Mouse (Mus musculus): ENCODE data around the gene Gng2. TPM values are rescaled to one million over a fixed set of nuclear protein-coding genes. Genes with fewer than 3 reads are reported as not detected.
"Not testable (repeated sequence)": the region's sequence is repeated elsewhere in the genome, so short reads cannot be mapped to it uniquely, and the experiment has no call there.

Gene Gng2
- polyA plus RNA-seq, 1 experiment from 2014 or later, result 74.0 TPM

DNA sequence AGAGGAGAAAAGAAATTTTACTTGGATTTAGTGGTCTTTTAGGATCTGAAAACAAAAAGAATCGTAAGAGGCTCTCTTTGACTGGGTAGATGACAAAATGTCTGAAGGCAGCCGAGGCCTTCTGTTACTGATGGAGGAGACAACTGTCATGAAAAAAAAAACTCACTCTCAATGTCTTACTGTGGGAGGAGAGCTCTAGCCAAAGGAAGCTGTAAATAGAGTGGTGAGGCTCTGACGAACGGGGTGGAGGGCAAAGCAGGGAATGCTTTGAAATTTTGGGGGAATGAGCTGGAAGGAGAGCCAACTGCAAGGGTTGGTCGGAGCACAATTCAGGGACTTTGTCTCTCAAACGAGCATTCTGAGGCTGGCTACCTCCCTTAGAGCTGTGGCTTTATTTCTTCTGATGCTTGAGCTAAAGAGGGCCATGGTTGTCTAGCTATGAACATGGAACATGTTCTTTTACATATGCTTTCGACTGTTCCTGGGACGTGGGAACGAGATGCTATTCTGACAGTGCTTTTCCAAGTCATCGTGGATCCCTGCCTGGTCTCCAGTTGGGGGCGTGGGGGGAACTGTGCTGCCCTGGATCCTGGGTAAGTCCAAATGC, 103.1 kb downstream of the Gng2 start:
- Histone ChIP-seq H3K4me2 (ENCODE audit: low read length) (no peak overlapping the region), H3K9ac (ENCODE audit: low read length) (no peak overlapping the region), H3K4me1 (replicated peaks; ENCODE audit: control insufficient read depth, insufficient read depth, low read length) (no peaks in the 10 kb centered on the region), H3K27ac (ENCODE audit: low read depth) (no peak overlapping the region), H3K9me3 (ENCODE audit: control insufficient read depth, low read length) (no peaks in the 10 kb centered on the region), H3K4me3 (ENCODE audit: low read depth, low read length) (no peak overlapping the region), H3K36me3 (ENCODE audit: control insufficient read depth, insufficient read depth, low read length) (peaks cover 8% of the 10 kb centered on the region; the same call in 1 of the 2 replicates), H3K27me3 (replicated peaks; ENCODE audit: control insufficient read depth, insufficient read depth, low read length) (no peaks in the 10 kb centered on the region)
- DNase-seq (ENCODE audit: low spot score), result no peak
- no peak for ATAC-seq (replicated peaks; ENCODE audit: low FRiP score, low TSS enrichment, low read depth)
- WGBS, result 76% methylated on average over 11 of the region's 11 CpGs

DNA sequence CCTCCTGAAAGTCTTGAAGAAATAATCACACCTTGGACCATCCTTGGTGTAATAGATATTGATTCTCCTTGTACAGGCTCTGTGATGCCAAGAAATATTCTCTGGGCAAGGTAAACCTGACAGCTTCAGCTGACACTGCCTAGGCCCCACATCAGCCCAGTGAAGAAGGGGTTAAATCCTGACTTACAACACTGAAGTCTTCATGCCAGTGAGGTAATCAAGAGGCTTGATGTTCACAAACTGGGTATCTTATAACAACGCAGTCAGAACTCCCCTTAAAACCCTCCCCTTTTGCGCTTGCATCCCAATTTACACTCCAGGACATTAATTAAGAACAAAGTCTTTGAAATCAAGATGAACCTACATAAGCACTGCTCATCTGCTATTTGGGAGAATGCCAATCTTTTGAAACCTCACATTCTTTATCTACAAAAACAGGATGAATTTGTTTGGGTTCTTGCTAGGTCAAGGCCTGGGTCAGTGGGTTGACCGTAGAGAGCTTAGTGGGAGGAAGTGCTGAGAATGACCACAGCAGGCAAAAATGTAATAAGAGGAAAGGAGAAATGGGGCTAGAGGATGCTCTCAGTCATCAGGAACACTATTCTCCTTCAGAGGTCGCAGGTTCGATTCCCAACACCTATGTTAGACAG, 110.0 kb downstream of the Gng2 start:
- DNase-seq (ENCODE audit: low spot score), result no peak
- H3K4me2 ChIP-seq (ENCODE audit: low read length), result no peak overlapping the region
- H3K9me3 ChIP-seq (ENCODE audit: control insufficient read depth, low read length), result no peaks in the 10 kb centered on the region
- no peak overlapping the region for H3K27ac ChIP-seq (ENCODE audit: low read depth)
- H3K36me3 ChIP-seq (ENCODE audit: control insufficient read depth, insufficient read depth, low read length), result no peaks in the 10 kb centered on the region
- no peaks in the 10 kb centered on the region for H3K4me1 ChIP-seq (replicated peaks; ENCODE audit: control insufficient read depth, insufficient read depth, low read length)
- H3K27me3 ChIP-seq (replicated peaks; ENCODE audit: control insufficient read depth, insufficient read depth, low read length), result no peaks in the 10 kb centered on the region
- H3K9ac ChIP-seq (ENCODE audit: low read length), result no peak overlapping the region
- no peak for ATAC-seq (replicated peaks; ENCODE audit: low FRiP score, low TSS enrichment, low read depth)
- WGBS, result 63% methylated on average over 5 of the region's 5 CpGs
- no peak overlapping the region for H3K4me3 ChIP-seq (ENCODE audit: low read depth, low read length)

DNA sequence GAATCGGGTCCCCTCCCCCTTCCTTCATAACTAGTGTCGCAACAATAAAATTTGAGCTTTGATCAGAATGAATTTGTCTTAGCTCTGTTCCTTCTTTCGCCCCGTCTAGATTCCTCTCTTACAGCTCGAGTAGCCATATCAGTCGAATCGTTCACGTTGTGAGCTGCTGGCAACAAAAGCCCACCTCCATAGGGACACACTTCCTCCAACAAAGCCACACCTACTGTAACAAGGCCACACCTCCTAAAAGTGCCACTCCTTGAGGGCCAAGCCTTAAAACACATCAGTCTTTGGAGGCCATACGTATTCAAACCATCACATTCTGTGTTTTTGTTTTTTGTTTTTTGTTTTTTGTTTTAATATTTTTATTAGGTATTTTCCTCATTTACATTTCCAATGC, 112.3 kb downstream of the Gng2 start:
- H3K9me3 ChIP-seq (ENCODE audit: control insufficient read depth, low read length); H3K4me3 ChIP-seq (ENCODE audit: low read depth, low read length); H3K4me2 ChIP-seq (ENCODE audit: low read length); H3K27ac ChIP-seq (ENCODE audit: low read depth); H3K27me3 ChIP-seq (replicated peaks; ENCODE audit: control insufficient read depth, insufficient read depth, low read length); H3K36me3 ChIP-seq (ENCODE audit: control insufficient read depth, insufficient read depth, low read length); ATAC-seq (replicated peaks; ENCODE audit: low FRiP score, low TSS enrichment, low read depth); H3K9ac ChIP-seq (ENCODE audit: low read length); H3K4me1 ChIP-seq (replicated peaks; ENCODE audit: control insufficient read depth, insufficient read depth, low read length); DNase-seq (ENCODE audit: low spot score): not testable (repeated sequence)
- 92% methylated on average over 9 of the region's 9 CpGs for WGBS

DNA sequence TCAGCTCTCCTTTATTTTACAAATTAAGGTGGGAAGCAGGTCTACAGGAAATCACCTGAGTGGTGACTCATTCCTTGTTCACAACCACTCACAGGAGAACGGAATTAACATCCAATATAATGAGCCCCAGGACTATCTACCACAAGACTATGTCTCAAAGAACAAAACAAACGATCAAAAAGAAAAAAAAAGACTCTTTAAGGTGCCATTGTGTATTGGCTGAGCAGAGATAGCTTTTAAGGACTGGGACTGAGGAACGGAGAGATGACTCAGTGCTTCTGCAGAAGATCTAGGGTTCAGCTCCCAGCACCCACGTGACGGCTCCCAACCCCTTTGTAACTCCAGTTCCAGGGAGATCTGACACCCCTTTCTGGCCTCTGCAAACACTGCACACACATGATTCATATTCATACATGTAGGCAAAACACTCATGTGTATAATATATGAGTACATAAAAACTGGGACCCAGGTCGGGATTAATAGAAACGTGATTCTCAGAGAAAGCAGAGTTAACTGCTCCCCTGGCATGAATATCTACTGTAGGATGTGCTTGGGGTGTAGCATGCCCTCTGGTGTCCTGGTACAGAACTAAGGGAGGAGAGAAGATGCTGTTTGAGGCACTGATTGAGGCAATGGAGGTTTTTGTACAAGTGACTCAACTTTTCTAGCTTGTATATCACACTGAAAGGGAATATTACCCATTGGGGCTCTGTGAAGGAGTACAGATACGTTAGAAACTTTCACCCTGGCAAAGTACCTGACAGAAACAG, 115.9 kb downstream of the Gng2 start:
- Histone ChIP-seq H3K4me1 (replicated peaks; ENCODE audit: control insufficient read depth, insufficient read depth, low read length) (no peaks in the 10 kb centered on the region), H3K9me3 (ENCODE audit: control insufficient read depth, low read length) (no peaks in the 10 kb centered on the region), H3K9ac (ENCODE audit: low read length) (no peak overlapping the region), H3K36me3 (ENCODE audit: control insufficient read depth, insufficient read depth, low read length) (no peaks in the 10 kb centered on the region), H3K27ac (ENCODE audit: low read depth) (no peak overlapping the region), H3K27me3 (replicated peaks; ENCODE audit: control insufficient read depth, insufficient read depth, low read length) (no peaks in the 10 kb centered on the region), H3K4me3 (ENCODE audit: low read depth, low read length) (no peak overlapping the region), H3K4me2 (ENCODE audit: low read length) (no peak overlapping the region)
- DNase-seq (ENCODE audit: low spot score) (no peak), ATAC-seq (replicated peaks; ENCODE audit: low FRiP score, low TSS enrichment, low read depth) (no peak)
- WGBS, result 81% methylated on average over 8 of the region's 8 CpGs

DNA sequence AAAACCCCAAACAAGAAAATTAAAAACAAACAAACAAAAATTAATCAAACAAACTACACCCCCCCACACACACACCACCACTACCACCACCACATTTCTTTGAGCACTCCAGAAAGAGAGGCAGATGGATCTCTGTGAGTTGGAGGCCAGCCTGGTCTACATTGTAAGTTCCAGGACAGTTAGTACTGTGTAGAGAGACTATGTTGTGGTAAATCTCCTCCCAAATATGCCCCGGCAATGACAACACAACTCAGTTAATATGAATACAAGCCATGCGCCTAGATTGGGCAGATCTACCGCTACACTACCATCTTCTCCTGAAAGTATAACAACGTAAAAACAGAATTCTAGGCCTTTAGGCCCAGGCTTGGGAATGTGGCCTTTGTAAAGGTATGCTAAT, 117.1 kb downstream of the Gng2 start:
- no peaks in the 10 kb centered on the region for H3K36me3 ChIP-seq (ENCODE audit: control insufficient read depth, insufficient read depth, low read length)
- DNase-seq (ENCODE audit: low spot score) (no peak), ATAC-seq (replicated peaks; ENCODE audit: low FRiP score, low TSS enrichment, low read depth) (no peak)
- 90% methylated on average over 4 of the region's 4 CpGs for WGBS
- no peak overlapping the region for H3K27ac ChIP-seq (ENCODE audit: low read depth)
- H3K9ac ChIP-seq (ENCODE audit: low read length), result no peak overlapping the region
- no peaks in the 10 kb centered on the region for H3K9me3 ChIP-seq (ENCODE audit: control insufficient read depth, low read length)
- H3K27me3 ChIP-seq (replicated peaks; ENCODE audit: control insufficient read depth, insufficient read depth, low read length), result no peaks in the 10 kb centered on the region
- H3K4me1 ChIP-seq (replicated peaks; ENCODE audit: control insufficient read depth, insufficient read depth, low read length), result no peaks in the 10 kb centered on the region
- H3K4me2 ChIP-seq (ENCODE audit: low read length), result no peak overlapping the region
- H3K4me3 ChIP-seq (ENCODE audit: low read depth, low read length), result no peak overlapping the region

DNA sequence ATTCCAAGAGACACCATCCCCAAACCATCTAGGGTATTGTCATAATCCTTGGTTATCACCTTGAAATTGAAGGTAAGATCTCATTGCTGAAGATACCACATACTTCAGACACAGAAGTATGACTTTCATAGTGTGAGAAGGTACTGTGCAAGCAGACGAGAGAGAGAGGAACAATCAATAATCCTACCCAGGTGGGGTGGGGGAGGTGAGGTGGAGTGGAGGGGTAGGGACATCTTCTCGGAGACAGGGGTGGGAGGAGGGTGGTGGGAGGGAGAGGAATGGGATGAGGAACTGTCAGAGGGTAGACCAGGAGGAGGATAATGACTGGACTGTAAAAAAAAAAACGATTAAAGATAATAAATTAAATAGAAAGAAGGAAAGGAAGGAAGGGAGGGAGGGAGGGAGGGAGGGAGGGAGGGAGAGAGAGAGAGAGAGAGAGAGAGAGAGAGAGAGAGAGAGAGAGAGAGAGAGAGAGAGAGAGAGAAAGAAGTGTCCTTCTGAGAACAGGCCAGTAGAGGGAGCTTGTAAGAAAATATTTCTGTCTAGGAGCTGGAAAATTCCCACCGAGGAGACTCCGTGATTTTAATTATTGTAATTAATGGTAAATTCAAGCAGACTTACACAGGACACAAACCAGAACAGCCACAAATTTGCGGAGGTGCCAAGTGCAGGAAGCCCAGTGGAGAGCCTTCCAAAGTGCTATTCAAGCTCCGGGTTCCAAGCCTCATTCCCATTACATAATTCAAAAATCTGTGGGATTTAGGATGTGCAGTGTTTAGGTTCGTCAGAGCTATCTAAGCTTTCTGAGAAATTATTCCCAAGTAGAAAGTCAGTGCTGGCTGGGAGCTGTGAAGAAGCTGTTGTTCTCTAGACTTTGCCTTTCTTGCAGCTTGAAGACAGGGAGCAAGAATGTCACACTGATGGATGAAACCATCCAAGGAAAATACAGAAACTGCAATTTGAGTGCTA, 118.3 kb downstream of the Gng2 start:
- no peak overlapping the region for H3K9ac ChIP-seq (ENCODE audit: low read length)
- H3K27me3 ChIP-seq (replicated peaks; ENCODE audit: control insufficient read depth, insufficient read depth, low read length), result no peaks in the 10 kb centered on the region
- H3K4me2 ChIP-seq (ENCODE audit: low read length), result no peak overlapping the region
- H3K27ac ChIP-seq (ENCODE audit: low read depth), result no peak overlapping the region
- H3K4me1 ChIP-seq (replicated peaks; ENCODE audit: control insufficient read depth, insufficient read depth, low read length), result no peaks in the 10 kb centered on the region
- no peak overlapping the region for H3K4me3 ChIP-seq (ENCODE audit: low read depth, low read length)
- DNase-seq (ENCODE audit: low spot score), result no peak
- WGBS, result 43% methylated on average over 8 of the region's 8 CpGs
- no peaks in the 10 kb centered on the region for H3K36me3 ChIP-seq (ENCODE audit: control insufficient read depth, insufficient read depth, low read length)
- ATAC-seq (replicated peaks; ENCODE audit: low FRiP score, low TSS enrichment, low read depth), result no peak
- H3K9me3 ChIP-seq (ENCODE audit: control insufficient read depth, low read length), result no peaks in the 10 kb centered on the region

DNA sequence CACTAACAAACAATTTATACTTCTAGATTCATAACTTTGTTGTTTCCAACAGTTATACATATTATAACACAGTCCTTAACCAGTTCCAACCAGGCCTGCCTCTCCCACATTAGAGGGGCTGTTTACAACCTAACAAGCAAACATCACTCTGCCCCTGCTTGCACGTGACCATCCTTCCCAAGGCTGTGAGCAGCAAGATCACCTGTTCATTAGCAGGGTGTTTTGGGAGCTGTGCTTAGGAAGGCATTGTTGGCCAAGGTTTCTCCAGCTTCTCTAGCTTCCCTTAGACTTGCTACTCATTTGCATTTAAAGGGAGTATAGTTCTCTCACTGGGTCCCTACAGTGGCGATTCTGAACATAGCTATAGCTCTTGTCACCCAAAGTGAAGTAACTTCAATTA, 119.1 kb downstream of the Gng2 start:
- no peak overlapping the region for H3K4me3 ChIP-seq (ENCODE audit: low read depth, low read length)
- H3K9ac ChIP-seq (ENCODE audit: low read length), result no peak overlapping the region
- H3K27ac ChIP-seq (ENCODE audit: low read depth), result no peak overlapping the region
- H3K4me2 ChIP-seq (ENCODE audit: low read length), result no peak overlapping the region
- H3K27me3 ChIP-seq (replicated peaks; ENCODE audit: control insufficient read depth, insufficient read depth, low read length), result no peaks in the 10 kb centered on the region
- no peaks in the 10 kb centered on the region for H3K9me3 ChIP-seq (ENCODE audit: control insufficient read depth, low read length)
- no peaks in the 10 kb centered on the region for H3K36me3 ChIP-seq (ENCODE audit: control insufficient read depth, insufficient read depth, low read length)
- no peak for ATAC-seq (replicated peaks; ENCODE audit: low FRiP score, low TSS enrichment, low read depth)
- WGBS, result 74% methylated on average over 2 of the region's 2 CpGs
- H3K4me1 ChIP-seq (replicated peaks; ENCODE audit: control insufficient read depth, insufficient read depth, low read length), result no peaks in the 10 kb centered on the region
- no peak for DNase-seq (ENCODE audit: low spot score)

DNA sequence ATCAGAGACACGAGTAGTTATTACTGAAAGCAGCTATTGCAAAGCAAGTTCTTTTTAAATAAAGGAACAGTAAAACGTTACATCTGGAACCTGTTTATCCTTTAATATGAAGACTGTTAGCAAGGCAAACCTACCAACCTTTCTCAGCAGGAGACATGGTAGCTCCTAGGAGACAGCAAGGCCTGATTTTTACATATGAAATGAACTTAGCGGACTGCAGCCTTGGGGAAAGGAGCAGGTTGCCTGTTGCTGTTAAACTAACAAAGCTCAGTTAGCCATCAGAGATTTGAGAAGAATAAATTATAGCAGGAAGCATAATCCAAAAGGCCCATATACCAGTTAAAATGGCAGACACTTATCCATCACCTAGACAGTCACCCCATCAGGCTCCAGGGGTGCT, 124.0 kb downstream of the Gng2 start:
- DNase-seq (ENCODE audit: low spot score) (no peak), ATAC-seq (replicated peaks; ENCODE audit: low FRiP score, low TSS enrichment, low read depth) (no peak)
- H3K4me3 ChIP-seq (ENCODE audit: low read depth, low read length), result no peak overlapping the region
- no peak overlapping the region for H3K9ac ChIP-seq (ENCODE audit: low read length)
- H3K36me3 ChIP-seq (ENCODE audit: control insufficient read depth, insufficient read depth, low read length), result no peaks in the 10 kb centered on the region
- H3K9me3 ChIP-seq (ENCODE audit: control insufficient read depth, low read length), result no peaks in the 10 kb centered on the region
- WGBS, result 57% methylated on average over 3 of the region's 3 CpGs
- no peaks in the 10 kb centered on the region for H3K27me3 ChIP-seq (replicated peaks; ENCODE audit: control insufficient read depth, insufficient read depth, low read length)
- H3K4me2 ChIP-seq (ENCODE audit: low read length), result no peak overlapping the region
- H3K27ac ChIP-seq (ENCODE audit: low read depth), result no peak overlapping the region
- no peaks in the 10 kb centered on the region for H3K4me1 ChIP-seq (replicated peaks; ENCODE audit: control insufficient read depth, insufficient read depth, low read length)
